Mouse (Mus musculus) embryonic stem cell, embryonic (primary cell): ENCODE data around the gene 5430419D17Rik.

Experiments
- CTCF ChIA-PET, 4 experiments: fragments of 300-600 bp in 2 of 4; fragments of 350-600 bp in 2 of 4; sonication (Branson Sonifier 250); formaldehyde crosslinking; loops; one replicate each; lab custom pipeline; 2022; ENCODE audit warnings: inconsistent platforms in 2 of 4; lab: Charles Lee
- POLR2A ChIA-PET, 4 experiments: fragments of 300-600 bp in 2 of 4; fragments of 350-600 bp in 2 of 4; sonication (Branson Sonifier 250); formaldehyde crosslinking; loops; one replicate each; lab custom pipeline; 2022; ENCODE audit warnings: antibody characterized with exemption in 4 of 4, inconsistent platforms in 1 of 4; lab: Charles Lee

5430419D17Rik gene

GRCm38 (mm10) chr7:131174121-131174520 is at the start of gene 5430419D17Rik:
Gene 5430419D17Rik (plus strand): TSS chr7:131174402.
- POLR2A ChIA-PET = no interaction called here
- CTCF ChIA-PET = interaction anchor here in 2 of 4 experiments (0.5 to 2.0 kb wide), 2 partner anchors 9 to 886 kb away, joined by 3 to 9 read pairs; no protein-coding TSS in a partner anchor

GRCm38 (mm10) chr7:131130021-131130420 is 44.2 kb upstream of the 5430419D17Rik start:
- ChIA-PET CTCF (interaction anchor here in 1 of 4 experiments (0.7 kb wide), 1 partner anchor 144 kb away, joined by 3 read pairs; no protein-coding TSS in a partner anchor), POLR2A (no interaction called here)

- CTCF ChIA-PET = no interaction called here
- POLR2A ChIA-PET = no interaction called here
Observed at GRCm38 (mm10) chr7:131133181-131133580, 41.0 kb upstream of the 5430419D17Rik start.

GRCm38 (mm10) chr7:131146214-131146613 is 28.0 kb upstream of the 5430419D17Rik start, which contains the start of gene 4933402N03Rik:
Gene 4933402N03Rik (minus strand): TSS chr7:131146314.
- CTCF ChIA-PET = no interaction called here
- POLR2A ChIA-PET = no interaction called here

GRCm38 (mm10) chr7:131150179-131150578 is 24.0 kb upstream of the 5430419D17Rik start:
- CTCF ChIA-PET = no interaction called here
- POLR2A ChIA-PET = interaction anchor here in 1 of 4 experiments (0.6 kb wide), 1 partner anchor 315 kb away, joined by 3 read pairs; no protein-coding TSS in a partner anchor

GRCm38 (mm10) chr7:131153044-131153443 is 21.2 kb upstream of the 5430419D17Rik start:
- ChIA-PET POLR2A (interaction anchor here in 1 of 4 experiments (0.6 kb wide), 1 partner anchor 82 kb away, joined by 5 read pairs; no protein-coding TSS in a partner anchor), CTCF (interaction anchor here in 1 of 4 experiments (1.2 kb wide), 1 partner anchor 41 kb away, joined by 3 read pairs; no protein-coding TSS in a partner anchor)

GRCm38 (mm10) chr7:131162251-131162650 is 12.0 kb upstream of the 5430419D17Rik start:
- POLR2A ChIA-PET = no interaction called here

GRCm38 (mm10) chr7:131167771-131168170 is 6.4 kb upstream of the 5430419D17Rik start:
- POLR2A ChIA-PET = no interaction called here

More at GRCm38 (mm10) chr7:131162251-131162650, 12.0 kb upstream of the 5430419D17Rik start:
- CTCF ChIA-PET = no interaction called here

GRCm38 (mm10) chr7:131169099-131169498 is 5.1 kb upstream of the 5430419D17Rik start:
- CTCF ChIA-PET = no interaction called here
- POLR2A ChIA-PET = no interaction called here

More at GRCm38 (mm10) chr7:131167771-131168170, 6.4 kb upstream of the 5430419D17Rik start:
- CTCF ChIA-PET = no interaction called here

- POLR2A ChIA-PET = interaction anchor here in 1 of 4 experiments (0.6 kb wide), 1 partner anchor 185 kb away, joined by 3 read pairs; no protein-coding TSS in a partner anchor
- CTCF ChIA-PET = interaction anchor here in 2 of 4 experiments (0.5 to 1.7 kb wide), 9 partner anchors 9 to 907 kb away, joined by 3 to 9 read pairs (median 5); partner anchors contain the start of gene 5430419D17Rik (in 1 of the 2)
Observed at GRCm38 (mm10) chr7:131182685-131183084, 8.5 kb downstream of the 5430419D17Rik start.

GRCm38 (mm10) chr7:131184339-131184738 is 10.1 kb downstream of the 5430419D17Rik start:
- POLR2A ChIA-PET = no interaction called here
- CTCF ChIA-PET = interaction anchor here in 1 of 4 experiments (0.7 kb wide), 1 partner anchor 1675 kb away, joined by 3 read pairs; no protein-coding TSS in a partner anchor

GRCm38 (mm10) chr7:131187047-131187446 is 12.8 kb downstream of the 5430419D17Rik start:
- POLR2A ChIA-PET = no interaction called here

GRCm38 (mm10) chr7:131187996-131188395 is 13.8 kb downstream of the 5430419D17Rik start:
- POLR2A ChIA-PET = no interaction called here
- CTCF ChIA-PET = no interaction called here

More at GRCm38 (mm10) chr7:131187047-131187446, 12.8 kb downstream of the 5430419D17Rik start:
- CTCF ChIA-PET = no interaction called here

- ChIA-PET POLR2A (no interaction called here), CTCF (no interaction called here)
Observed at GRCm38 (mm10) chr7:131223086-131223485, 48.9 kb downstream of the 5430419D17Rik start.

GRCm38 (mm10) chr7:131236091-131236490 is 61.9 kb downstream of the 5430419D17Rik start:
- CTCF ChIA-PET = no interaction called here
- POLR2A ChIA-PET = no interaction called here

- POLR2A ChIA-PET = interaction anchor here in 2 of 4 experiments (0.6 to 0.7 kb wide), 2 partner anchors 876 to 992 kb away, joined by 3 read pairs; no protein-coding TSS in a partner anchor
Observed at GRCm38 (mm10) chr7:131244993-131245392, 70.8 kb downstream of the 5430419D17Rik start.

GRCm38 (mm10) chr7:131256841-131257240 is 82.6 kb downstream of the 5430419D17Rik start:
- CTCF ChIA-PET = interaction anchor here in 1 of 4 experiments (0.6 kb wide), 1 partner anchor 74 kb away, joined by 3 read pairs; no protein-coding TSS in a partner anchor

More at GRCm38 (mm10) chr7:131244993-131245392, 70.8 kb downstream of the 5430419D17Rik start:
- CTCF ChIA-PET = interaction anchor here in 2 of 4 experiments (0.5 to 0.7 kb wide), 2 partner anchors 14 to 16 kb away, joined by 3 to 8 read pairs; no protein-coding TSS in a partner anchor

GRCm38 (mm10) chr7:131257309-131257708 is 83.1 kb downstream of the 5430419D17Rik start:
- POLR2A ChIA-PET = interaction anchor here in 1 of 4 experiments (0.6 kb wide), 1 partner anchor 220 kb away, joined by 3 read pairs; no protein-coding TSS in a partner anchor
- CTCF ChIA-PET = interaction anchor here in 1 of 4 experiments (0.6 kb wide), 1 partner anchor 75 kb away, joined by 3 read pairs; no protein-coding TSS in a partner anchor

More at GRCm38 (mm10) chr7:131256841-131257240, 82.6 kb downstream of the 5430419D17Rik start:
- POLR2A ChIA-PET = interaction anchor here in 1 of 4 experiments (0.6 kb wide), 1 partner anchor 220 kb away, joined by 3 read pairs; no protein-coding TSS in a partner anchor

- CTCF ChIA-PET = interaction anchor here in 1 of 4 experiments (0.7 kb wide), 1 partner anchor 16 kb away, joined by 3 read pairs; no protein-coding TSS in a partner anchor
- POLR2A ChIA-PET = interaction anchor here in 1 of 4 experiments (0.7 kb wide), 1 partner anchor 149 kb away, joined by 4 read pairs; no protein-coding TSS in a partner anchor
Observed at GRCm38 (mm10) chr7:131260946-131261345, 86.7 kb downstream of the 5430419D17Rik start.
